Mouse (Mus musculus): ENCODE measurements around the gene Hnrnph2.

Gene Hnrnph2

GRCm38 (mm10) chrX:134600659-134601379 is at the start of gene Hnrnph2, which contains the start of gene Gla:
Hnrnph2 (plus strand) TSS chrX:134601179.
Gla (minus strand) TSS chrX:134601125.
- DNase-seq (ENCODE audit: extremely low spot score): peak; percentile 85

- DNase-seq (ENCODE audit: extremely low spot score): no peak
These were observed 47.7 kb upstream of the Hnrnph2 start for GRCm38 (mm10) chrX:134553326-134553725.

- DNase-seq (ENCODE audit: extremely low spot score): no peak
These were observed 46.6 kb upstream of the Hnrnph2 start for GRCm38 (mm10) chrX:134554425-134554824.

- no peak for DNase-seq (ENCODE audit: extremely low spot score)
These were observed 36.7 kb upstream of the Hnrnph2 start for GRCm38 (mm10) chrX:134564326-134564725.

- no peak for DNase-seq (ENCODE audit: extremely low spot score)
These were observed 34.3 kb upstream of the Hnrnph2 start for GRCm38 (mm10) chrX:134566536-134567222.

GRCm38 (mm10) chrX:134577896-134578295 is 23.1 kb upstream of the Hnrnph2 start:
- no peak for DNase-seq (ENCODE audit: extremely low spot score)

- no peak for DNase-seq (ENCODE audit: extremely low spot score)
These were observed 20.3 kb upstream of the Hnrnph2 start for GRCm38 (mm10) chrX:134580528-134581305.

GRCm38 (mm10) chrX:134582270-134582669 is 18.7 kb upstream of the Hnrnph2 start:
- DNase-seq (ENCODE audit: extremely low spot score): no peak

DNA sequence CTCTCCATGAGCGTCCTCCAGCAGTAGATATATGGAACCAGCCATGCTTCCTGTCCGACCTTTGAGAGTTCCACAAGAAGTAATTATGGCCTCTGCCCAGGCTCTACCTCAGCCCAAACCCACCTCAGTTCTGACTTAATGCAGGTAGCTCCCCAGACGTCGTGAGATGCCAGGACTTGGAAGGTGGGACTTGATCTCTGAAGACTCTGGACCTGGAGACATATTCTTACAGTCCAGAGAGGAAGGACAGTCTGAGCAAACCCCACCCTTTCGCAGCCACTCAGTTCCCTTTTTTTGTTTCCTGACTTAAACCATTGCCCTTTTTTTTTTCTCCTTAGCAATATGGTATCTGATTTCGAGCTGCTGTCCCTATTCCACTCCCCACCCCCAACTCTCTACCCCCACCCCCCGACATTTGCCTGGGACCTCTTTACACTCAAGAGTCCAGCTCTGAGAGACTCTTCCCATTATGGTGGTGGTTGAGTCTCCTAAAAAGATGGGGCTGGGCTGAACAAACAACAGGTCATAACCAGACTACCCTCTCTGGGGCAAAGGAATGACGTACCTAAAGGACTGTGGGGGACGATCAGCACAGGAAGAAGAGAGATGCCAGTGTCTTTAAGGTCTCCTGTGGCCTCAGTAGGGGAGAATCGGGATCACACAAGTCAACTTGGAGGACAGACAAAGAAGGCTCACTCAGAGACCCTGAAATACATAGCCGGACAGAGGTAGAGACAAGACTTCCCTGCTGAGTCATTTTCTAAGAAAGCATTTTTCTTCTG is 17.9 kb upstream of the Hnrnph2 start, which contains the start of gene Btk:
Gene Btk, minus strand, starts transcription at position 683 of the 782 bp plus-strand sequence.
- DNase-seq (ENCODE audit: extremely low spot score): no peak

GRCm38 (mm10) chrX:134585103-134586002 is 15.6 kb upstream of the Hnrnph2 start, which contains the start of gene Rpl36a:
Rpl36a (plus strand) TSS chrX:134585654.
- peak; percentile 86 for DNase-seq (ENCODE audit: extremely low spot score)

GRCm38 (mm10) chrX:134586447-134586846 is 14.5 kb upstream of the Hnrnph2 start:
- DNase-seq (ENCODE audit: extremely low spot score): no peak

- DNase-seq (ENCODE audit: extremely low spot score): no peak
These were observed 12.7 kb upstream of the Hnrnph2 start for GRCm38 (mm10) chrX:134588261-134588660.

GRCm38 (mm10) chrX:134588997-134589396 is 12.0 kb upstream of the Hnrnph2 start:
- no peak for DNase-seq (ENCODE audit: extremely low spot score)

DNA sequence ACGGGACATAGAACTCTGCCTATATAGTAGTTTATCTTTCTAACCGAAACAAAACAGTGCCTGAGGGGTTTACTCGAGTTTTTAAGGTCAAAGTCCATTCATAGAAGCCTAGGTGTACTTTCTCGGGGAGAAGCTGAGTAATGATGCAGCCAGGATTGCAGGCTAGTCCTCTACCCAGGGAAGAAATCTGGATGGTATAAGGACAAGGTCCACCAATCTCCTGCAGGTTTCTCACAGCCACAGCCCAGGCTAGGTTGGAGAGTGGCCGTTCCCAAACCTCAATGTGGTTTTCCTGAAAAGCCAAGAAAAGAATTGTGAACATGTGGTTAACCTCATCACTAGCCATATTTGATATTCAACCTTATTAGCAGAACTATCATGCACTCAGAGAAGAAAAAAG is 11.1 kb upstream of the Hnrnph2 start:
- DNase-seq (ENCODE audit: extremely low spot score): no peak

- no peak for DNase-seq (ENCODE audit: extremely low spot score)
These were observed 935 bp upstream of the Hnrnph2 start for GRCm38 (mm10) chrX:134599922-134600565.

DNA sequence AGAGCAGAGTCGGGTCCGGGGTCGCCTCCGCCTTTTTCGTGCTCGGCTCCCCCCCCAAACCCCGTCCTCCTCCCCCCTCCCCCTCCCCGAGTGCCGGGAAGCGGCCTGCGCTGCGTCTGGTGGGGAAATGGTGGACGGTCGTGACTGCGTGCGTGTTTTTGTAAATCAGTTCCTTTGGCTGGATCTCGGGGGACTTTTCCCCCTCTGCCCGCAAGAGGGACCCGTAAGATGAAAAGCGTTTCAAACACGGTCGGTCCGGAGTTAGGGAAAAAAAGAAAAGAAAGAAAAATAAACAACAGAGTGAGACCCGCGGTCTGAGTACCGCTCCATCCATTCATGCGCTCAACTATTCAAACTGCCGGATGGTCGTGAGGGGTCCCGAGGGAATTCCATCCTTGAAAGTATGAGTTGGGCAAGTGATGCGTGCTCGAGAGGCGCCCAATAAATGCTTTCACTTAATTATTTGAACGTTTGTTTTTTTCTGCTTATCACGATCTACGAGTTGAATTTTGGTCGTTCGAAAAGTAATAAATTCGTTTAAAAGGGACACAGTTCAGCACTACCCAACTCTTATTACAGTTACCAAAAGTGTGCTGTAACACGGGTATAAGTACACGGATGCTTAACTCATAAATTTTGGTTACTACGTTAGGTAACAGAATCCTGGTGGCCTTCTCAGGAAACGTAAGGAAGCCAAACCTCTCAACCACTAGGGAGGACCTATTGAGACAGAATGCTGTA is 571 bp downstream of the Hnrnph2 start:
- no peak for DNase-seq (ENCODE audit: extremely low spot score)

DNA sequence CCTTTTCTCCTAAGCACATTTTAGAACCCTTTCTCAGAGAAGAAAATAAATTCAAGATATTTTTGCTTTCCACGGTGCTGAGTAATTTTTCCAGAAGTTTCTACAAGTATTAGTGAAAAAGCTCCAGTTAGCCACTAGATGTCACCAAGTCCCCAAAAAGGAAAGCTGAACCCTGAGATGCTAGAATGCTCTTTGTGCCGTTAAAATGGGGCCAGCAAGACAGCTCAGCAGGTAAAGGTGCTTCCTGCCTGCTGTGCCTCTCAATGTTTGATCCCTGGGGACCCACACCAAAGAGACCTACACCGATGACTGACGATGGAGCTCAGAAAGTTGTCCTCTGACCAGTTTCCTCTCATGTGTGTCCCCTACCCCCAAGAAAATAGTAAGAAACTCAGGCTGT is 8.5 kb downstream of the Hnrnph2 start:
- DNase-seq (ENCODE audit: extremely low spot score): no peak

GRCm38 (mm10) chrX:134610984-134611383 is 10.0 kb downstream of the Hnrnph2 start:
- DNase-seq (ENCODE audit: extremely low spot score): no peak

DNA sequence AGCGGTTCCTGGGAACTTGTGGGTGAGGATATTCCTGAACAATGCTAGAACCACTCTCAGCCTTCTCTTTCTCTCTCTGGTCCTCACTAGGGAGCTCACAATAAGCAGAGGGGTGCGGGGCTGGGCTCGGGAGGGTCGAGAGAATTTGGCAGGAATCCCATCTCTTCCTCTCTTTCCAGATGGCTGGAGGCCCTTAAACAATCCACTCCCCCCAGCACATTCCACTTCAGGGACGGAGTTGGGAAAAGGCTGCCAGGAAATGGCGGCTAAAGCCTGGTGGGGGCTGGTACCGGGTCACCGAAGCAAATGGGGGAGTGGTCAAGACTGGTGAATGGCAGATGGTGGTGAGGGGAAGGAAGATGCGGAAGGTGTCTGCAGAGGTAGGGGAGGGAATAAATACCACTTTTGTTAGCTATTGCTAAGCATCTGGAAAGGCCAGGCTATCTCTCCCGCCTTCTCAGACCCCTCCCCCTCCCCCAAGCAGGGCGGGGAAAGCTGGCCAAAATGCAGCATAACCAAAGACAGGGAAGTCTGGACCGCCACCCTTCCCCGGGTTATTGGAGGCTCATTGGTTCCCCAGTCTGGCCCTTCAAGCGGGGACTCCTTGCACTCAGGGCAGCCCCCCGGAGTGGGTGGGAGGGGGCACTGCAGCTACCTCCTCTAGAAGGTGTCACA is 11.4 kb downstream of the Hnrnph2 start:
- DNase-seq (ENCODE audit: extremely low spot score): peak; percentile 80
